Mouse (Mus musculus) adrenal gland, adult 2 months (tissue): ENCODE results near the gene Rps15a. TPM values are rescaled to one million over a fixed set of nuclear protein-coding genes. Genes with fewer than 3 reads are reported as not detected.

ENCODE experiments used
- DNase-seq: peaks from one replicate; pipeline ENCODE4 v3.0.0; 2021
- long read RNA-seq: library from polyadenylated mRNA; stranded (forward); transcript quantifications from one replicate; pipeline ENCODE4 v2.0.0, GENCODE M21; 2021
- polyA plus RNA-seq: library from polyadenylated mRNA; depleted of rRNA; stranded (reverse); fragments of >200 nt; gene quantifications from 2 replicates; pipeline ENCODE4 v1.2.3, GENCODE M21; 2012; rRNA removed
- total RNA-seq, 2 experiments: library from RNA; stranded (reverse); gene quantifications; 2 replicates each; pipeline ENCODE4 v1.2.3; 2021

Rps15a gene
- total RNA-seq = 100 to 1,000 TPM; 473 to 973 TPM
- 23.1 and 29.7 TPM in 2 replicates for polyA plus RNA-seq
- long read RNA-seq, full-length matches to known transcripts = 306 of 312 reads
- long read RNA-seq, partial matches to known transcripts = 2 of 312 reads
- long read RNA-seq, other reads (novel, unspliced or antisense) = 4 of 312 reads

- DNase-seq = peak; percentile 93
These were observed at the start of gene Rps15a for GRCm38 (mm10) chr7:118115877-118116568. Gene Rps15a (minus strand): TSS chr7:118116188.

GRCm38 (mm10) chr7:118163006-118163405 lies 47.0 kb upstream of the Rps15a start:
- DNase-seq = no peak

GRCm38 (mm10) chr7:118160121-118160520 lies 44.1 kb upstream of the Rps15a start:
- DNase-seq = no peak

- no peak for DNase-seq
These were observed 40.5 kb upstream of the Rps15a start for GRCm38 (mm10) chr7:118156461-118156860.

- DNase-seq = no peak
These were observed 38.2 kb upstream of the Rps15a start for GRCm38 (mm10) chr7:118154150-118154549.

- no peak for DNase-seq
These were observed 27.6 kb upstream of the Rps15a start for GRCm38 (mm10) chr7:118143602-118144001.

- no peak for DNase-seq
These were observed 27.1 kb upstream of the Rps15a start for GRCm38 (mm10) chr7:118143123-118143522.

- no peak for DNase-seq
These were observed 25.3 kb upstream of the Rps15a start for GRCm38 (mm10) chr7:118141271-118141670.

- no peak for DNase-seq
These were observed 19.1 kb upstream of the Rps15a start for GRCm38 (mm10) chr7:118135128-118135527.

GRCm38 (mm10) chr7:118129430-118130041 lies 13.5 kb upstream of the Rps15a start, which contains the start of gene Arl6ip1:
Gene Arl6ip1 (minus strand): TSS chr7:118129662.
- DNase-seq = peak; percentile 98

- DNase-seq = peak; percentile 58
These were observed 13.0 kb upstream of the Rps15a start for GRCm38 (mm10) chr7:118128925-118129429.

- no peak for DNase-seq
These were observed 10.4 kb upstream of the Rps15a start for GRCm38 (mm10) chr7:118126219-118126875.

- DNase-seq = no peak
These were observed 9.7 kb upstream of the Rps15a start for GRCm38 (mm10) chr7:118125736-118126135.

- peak; percentile 59 for DNase-seq
These were observed 7.8 kb upstream of the Rps15a start for GRCm38 (mm10) chr7:118123512-118124411.

- no peak for DNase-seq
These were observed 6.2 kb upstream of the Rps15a start for GRCm38 (mm10) chr7:118122235-118122634.

- no peak for DNase-seq
These were observed 4.7 kb upstream of the Rps15a start for GRCm38 (mm10) chr7:118120654-118121053.

GRCm38 (mm10) chr7:118119946-118120345 lies 4.0 kb upstream of the Rps15a start:
- DNase-seq = no peak

GRCm38 (mm10) chr7:118119142-118119541 lies 3.2 kb upstream of the Rps15a start:
- DNase-seq = peak; percentile 70

GRCm38 (mm10) chr7:118118426-118118825 lies 2.4 kb upstream of the Rps15a start:
- DNase-seq = no peak

- no peak for DNase-seq
These were observed 1.7 kb upstream of the Rps15a start for GRCm38 (mm10) chr7:118117539-118118210.
